Mouse (Mus musculus): ENCODE data around the gene Afap1l2. TPM values are rescaled to one million over a fixed set of nuclear protein-coding genes. Genes with fewer than 3 reads are reported as not detected.

Afap1l2 gene
- total and polyA plus RNA-seq, 2 experiments: 0.55 to 0.77 TPM

- peaks cover 7% of the 10 kb centered on the region; the same call in 1 of the 2 replicates for H3K27me3 ChIP-seq (ENCODE audit: control insufficient read depth, insufficient read depth, low read length)
- H3K9ac ChIP-seq (ENCODE audit: low read depth, low read length): no peak overlapping the region
- H3K36me3 ChIP-seq (ENCODE audit: control insufficient read depth, insufficient read depth, low read length): no peaks in the 10 kb centered on the region
- H3K4me3 ChIP-seq (ENCODE audit: insufficient read depth, low read depth, low read length): no peak overlapping the region
- TF ChIP-seq POLR2A (IDR thresholded peaks at IDR 0.05; ENCODE audit: extremely low read depth, insufficient read depth, low read length) (no peak), CTCF (IDR thresholded peaks at IDR 0.05; ENCODE audit: low read depth, low read length) (no peak)
- H3K4me1 ChIP-seq (ENCODE audit: control insufficient read depth, insufficient read depth, low read length): no peaks in the 10 kb centered on the region
- no peaks in the 10 kb centered on the region for H3K79me2 ChIP-seq (ENCODE audit: control insufficient read depth, insufficient read depth, low read length)
- WGBS: 73% methylated on average over 3 of the region's 3 CpGs
- H3K27ac ChIP-seq (replicated peaks; ENCODE audit: insufficient read depth, low read depth, low read length): no peak overlapping the region
- no peak for DNase-seq (ENCODE audit: extremely low read depth, low read depth, low spot score)
Observed at GRCm38 (mm10) chr19:56907850-56908249, 100.2 kb downstream of the Afap1l2 start.

GRCm38 (mm10) chr19:56905395-56905794, 102.6 kb downstream of the Afap1l2 start:
- Histone ChIP-seq H3K9ac (ENCODE audit: low read depth, low read length) (no peak overlapping the region), H3K27me3 (ENCODE audit: control insufficient read depth, insufficient read depth, low read length) (peaks cover 9% of the 10 kb centered on the region; the same call in 1 of the 2 replicates), H3K36me3 (ENCODE audit: control insufficient read depth, insufficient read depth, low read length) (no peaks in the 10 kb centered on the region), H3K4me1 (ENCODE audit: control insufficient read depth, insufficient read depth, low read length) (no peaks in the 10 kb centered on the region), H3K27ac (replicated peaks; ENCODE audit: insufficient read depth, low read depth, low read length) (no peak overlapping the region), H3K4me3 (ENCODE audit: insufficient read depth, low read depth, low read length) (no peak overlapping the region), H3K79me2 (ENCODE audit: control insufficient read depth, insufficient read depth, low read length) (no peaks in the 10 kb centered on the region)
- TF ChIP-seq POLR2A (IDR thresholded peaks at IDR 0.05; ENCODE audit: extremely low read depth, insufficient read depth, low read length): no peak
- TF ChIP-seq CTCF (IDR thresholded peaks at IDR 0.05; ENCODE audit: low read depth, low read length): no peak
- DNase-seq (ENCODE audit: extremely low read depth, low read depth, low spot score): no peak
- WGBS: 82% methylated on average over 7 of the region's 7 CpGs

DNA sequence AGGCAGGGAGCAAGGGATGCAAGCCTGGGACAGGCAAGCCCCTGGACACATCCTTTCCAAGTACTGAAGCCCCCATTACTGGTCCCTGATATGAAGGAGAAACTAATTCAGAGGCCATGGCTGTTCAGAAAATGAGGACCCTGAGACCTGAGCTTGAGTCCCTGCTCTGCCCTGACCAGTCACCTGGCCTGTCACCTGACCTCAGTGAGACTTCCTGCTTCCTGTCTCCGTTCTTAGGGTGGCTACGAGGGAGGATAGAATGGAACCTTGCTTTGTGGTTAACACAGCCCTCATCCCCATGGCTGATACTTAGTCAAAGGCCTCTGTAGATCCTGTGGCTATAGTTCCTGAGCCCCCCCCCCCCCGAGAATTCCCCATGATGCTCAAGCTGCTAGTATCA, 103.9 kb downstream of the Afap1l2 start:
- no peaks in the 10 kb centered on the region for H3K36me3 ChIP-seq (ENCODE audit: control insufficient read depth, insufficient read depth, low read length)
- WGBS: 66% methylated on average over 3 of the region's 3 CpGs

DNA sequence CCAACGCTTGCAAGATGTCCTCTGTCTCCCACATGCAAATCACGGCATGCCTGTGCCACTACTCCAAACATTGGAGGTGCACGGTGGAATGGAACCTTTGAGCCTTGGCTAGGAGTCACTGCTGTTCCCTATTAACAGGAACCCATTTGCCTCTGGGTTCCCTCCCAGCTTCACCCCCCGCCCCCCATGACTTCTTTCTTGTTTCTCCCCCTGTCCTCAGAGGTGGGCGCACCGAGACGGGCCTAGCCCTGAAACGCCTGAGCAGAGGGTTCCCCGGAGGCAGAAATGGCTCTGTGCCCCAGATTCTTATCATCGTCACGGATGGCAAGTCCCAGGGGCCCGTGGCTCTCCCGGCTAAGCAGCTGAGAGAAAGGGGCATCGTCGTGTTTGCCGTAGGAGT, 110.4 kb downstream of the Afap1l2 start:
- H3K4me3 ChIP-seq (ENCODE audit: insufficient read depth, low read depth, low read length): no peak overlapping the region
- no peak overlapping the region for H3K9ac ChIP-seq (ENCODE audit: low read depth, low read length)
- TF ChIP-seq CTCF (IDR thresholded peaks at IDR 0.05; ENCODE audit: low read depth, low read length): no peak
- TF ChIP-seq POLR2A (IDR thresholded peaks at IDR 0.05; ENCODE audit: extremely low read depth, insufficient read depth, low read length): no peak
- WGBS: 82% methylated on average over 16 of the region's 16 CpGs
- no peaks in the 10 kb centered on the region for H3K4me1 ChIP-seq (ENCODE audit: control insufficient read depth, insufficient read depth, low read length)
- H3K27ac ChIP-seq (replicated peaks; ENCODE audit: insufficient read depth, low read depth, low read length): no peak overlapping the region
- 0 out of 2 replicates have a peak, but pooled peaks cover 2% of the 10 kb centered on the region for H3K27me3 ChIP-seq (ENCODE audit: control insufficient read depth, insufficient read depth, low read length)
- no peaks in the 10 kb centered on the region for H3K36me3 ChIP-seq (ENCODE audit: control insufficient read depth, insufficient read depth, low read length)
- DNase-seq (ENCODE audit: extremely low read depth, low read depth, low spot score): no peak
- no peaks in the 10 kb centered on the region for H3K79me2 ChIP-seq (ENCODE audit: control insufficient read depth, insufficient read depth, low read length)

More for the DNA sequence above, 103.9 kb downstream of the Afap1l2 start:
- Histone ChIP-seq H3K27ac (replicated peaks; ENCODE audit: insufficient read depth, low read depth, low read length) (no peak overlapping the region), H3K9ac (ENCODE audit: low read depth, low read length) (no peak overlapping the region), H3K4me3 (ENCODE audit: insufficient read depth, low read depth, low read length) (no peak overlapping the region), H3K4me1 (ENCODE audit: control insufficient read depth, insufficient read depth, low read length) (no peaks in the 10 kb centered on the region), H3K27me3 (ENCODE audit: control insufficient read depth, insufficient read depth, low read length) (peaks cover 3% of the 10 kb centered on the region; the same call in 1 of the 2 replicates), H3K79me2 (ENCODE audit: control insufficient read depth, insufficient read depth, low read length) (no peaks in the 10 kb centered on the region)
- TF ChIP-seq CTCF (IDR thresholded peaks at IDR 0.05; ENCODE audit: low read depth, low read length) (no peak), POLR2A (IDR thresholded peaks at IDR 0.05; ENCODE audit: extremely low read depth, insufficient read depth, low read length) (no peak)
- no peak for DNase-seq (ENCODE audit: extremely low read depth, low read depth, low spot score)

DNA sequence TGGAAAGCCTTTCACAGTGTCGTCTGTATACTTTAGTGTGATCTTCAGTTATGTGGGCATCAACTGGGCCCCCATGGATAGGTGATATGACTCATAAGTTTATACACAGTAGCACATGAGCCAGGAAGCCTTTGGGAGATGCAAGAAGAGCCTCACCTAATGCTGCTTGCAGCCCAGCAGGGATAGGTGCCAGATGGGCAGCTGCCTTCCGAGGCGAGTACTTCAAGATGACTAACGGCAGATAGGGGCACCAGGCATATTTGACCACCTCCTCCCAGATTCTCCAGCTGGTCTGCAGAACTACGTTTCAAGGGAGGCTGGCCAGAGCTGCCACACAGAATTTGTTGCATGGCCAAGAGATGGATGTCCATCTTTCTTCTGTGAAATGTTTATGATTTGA, 114.7 kb downstream of the Afap1l2 start:
- Histone ChIP-seq H3K27ac (replicated peaks; ENCODE audit: insufficient read depth, low read depth, low read length) (no peak overlapping the region), H3K36me3 (ENCODE audit: control insufficient read depth, insufficient read depth, low read length) (no peaks in the 10 kb centered on the region), H3K4me3 (ENCODE audit: insufficient read depth, low read depth, low read length) (no peak overlapping the region), H3K9ac (ENCODE audit: low read depth, low read length) (no peak overlapping the region), H3K79me2 (ENCODE audit: control insufficient read depth, insufficient read depth, low read length) (no peaks in the 10 kb centered on the region), H3K4me1 (ENCODE audit: control insufficient read depth, insufficient read depth, low read length) (no peaks in the 10 kb centered on the region), H3K27me3 (ENCODE audit: control insufficient read depth, insufficient read depth, low read length) (no peaks in the 10 kb centered on the region)
- TF ChIP-seq CTCF (IDR thresholded peaks at IDR 0.05; ENCODE audit: low read depth, low read length) (no peak), POLR2A (IDR thresholded peaks at IDR 0.05; ENCODE audit: extremely low read depth, insufficient read depth, low read length) (no peak)
- WGBS: 74% methylated on average over 5 of the region's 5 CpGs
- no peak for DNase-seq (ENCODE audit: extremely low read depth, low read depth, low spot score)

GRCm38 (mm10) chr19:56892586-56892985, 115.4 kb downstream of the Afap1l2 start:
- Histone ChIP-seq H3K4me1 (ENCODE audit: control insufficient read depth, insufficient read depth, low read length) (no peaks in the 10 kb centered on the region), H3K27me3 (ENCODE audit: control insufficient read depth, insufficient read depth, low read length) (no peaks in the 10 kb centered on the region), H3K4me3 (ENCODE audit: insufficient read depth, low read depth, low read length) (no peak overlapping the region), H3K36me3 (ENCODE audit: control insufficient read depth, insufficient read depth, low read length) (no peaks in the 10 kb centered on the region), H3K27ac (replicated peaks; ENCODE audit: insufficient read depth, low read depth, low read length) (no peak overlapping the region), H3K79me2 (ENCODE audit: control insufficient read depth, insufficient read depth, low read length) (no peaks in the 10 kb centered on the region), H3K9ac (ENCODE audit: low read depth, low read length) (no peak overlapping the region)
- no peak for DNase-seq (ENCODE audit: extremely low read depth, low read depth, low spot score)
- no peak for TF ChIP-seq CTCF (IDR thresholded peaks at IDR 0.05; ENCODE audit: low read depth, low read length)
- TF ChIP-seq POLR2A (IDR thresholded peaks at IDR 0.05; ENCODE audit: extremely low read depth, insufficient read depth, low read length): no peak
- 91% methylated on average over 5 of the region's 5 CpGs for whole genome bisulfite sequencing
